Mouse (Mus musculus) limb, embryonic 13.5 days (tissue): ENCODE measurements at regions not wholly inside any gene's neighbourhood (a gene's known extent, or its start where the extent isn't known, plus 50 kb on each side); places are given as distances from the start of the nearest gene placed in this dataset.
A peak's percentile ranks its signal among the peaks of the same experiment; 100 is the strongest.

Source experiments
- ATAC-seq: fragments of 200-750 bp; cut with Nextera tagmentation; 2 replicates; pipeline ENCODE4 v1.8.0; 2017; ENCODE audit warnings: low read depth, moderate number of reproducible peaks, moderate TSS enrichment; ENCODE audit not compliant: low FRiP score
- H3K27ac ChIP-seq: fragments of 300-500 bp; sonication (generic); 2 replicates; pipeline ENCODE4 v1.5.1; 2015; ENCODE audit warnings: inconsistent platforms, mild to moderate bottlenecking, moderate library complexity
- H3K27me3 ChIP-seq: fragments of 300-500 bp; sonication (generic); 2 replicates; pipeline ENCODE4 v1.6.1; 2015; ENCODE audit warnings: mild to moderate bottlenecking, inconsistent platforms
- H3K36me3 ChIP-seq: fragments of 300-500 bp; sonication (generic); 2 replicates; pipeline ENCODE4 v1.6.1; 2015; ENCODE audit warnings: inconsistent platforms, mild to moderate bottlenecking, moderate library complexity
- H3K4me1 ChIP-seq: fragments of 300-500 bp; sonication (generic); 2 replicates; pipeline ENCODE4 v1.6.1; 2015; ENCODE audit warnings: inconsistent platforms
- H3K4me2 ChIP-seq: fragments of 300-500 bp; sonication (generic); replicated peaks from 2 replicates; pipeline ENCODE4 v1.6.1; 2015; ENCODE audit warnings: inconsistent platforms, mild to moderate bottlenecking, moderate library complexity
- H3K4me3 ChIP-seq: fragments of 300-500 bp; sonication (generic); 2 replicates; pipeline ENCODE4 v1.5.1; 2015; ENCODE audit warnings: moderate library complexity, mild to moderate bottlenecking, inconsistent platforms
- H3K9ac ChIP-seq: fragments of 300-500 bp; sonication (generic); 2 replicates; pipeline ENCODE4 v1.6.1; 2015; ENCODE audit warnings: mild to moderate bottlenecking, inconsistent platforms
- H3K9me3 ChIP-seq: fragments of 300-500 bp; sonication (generic); 2 replicates; pipeline ENCODE4 v1.6.1; 2016; ENCODE audit warnings: inconsistent platforms
- WGBS: fragments of 180-500 bp; shearing (Covaris S2); methylation state at CpG from one replicate; pipeline ENCODE4 v1.1.7; 2015; 5-methylcytosine and 5-hydroxymethylcytosine counted together

GRCm38 (mm10) chr8:77774551-77775335 is 50.5 kb upstream of the Ednra start:
- Histone ChIP-seq H3K4me1 (no peaks in the 10 kb centered on the region), H3K4me2 (no peak overlapping the region), H3K9me3 (no peaks in the 10 kb centered on the region), H3K27me3 (no peaks in the 10 kb centered on the region), H3K36me3 (no peaks in the 10 kb centered on the region), H3K9ac (no peak overlapping the region), H3K4me3 (no peak overlapping the region), H3K27ac (0 out of 2 replicates have a peak overlapping the region, but pooled peaks have one; percentile 28)
- 32% methylated on average over 8 of the region's 8 CpGs for WGBS
- no peak for ATAC-seq

GRCm38 (mm10) chr8:77775526-77775925 is 51.3 kb upstream of the Ednra start:
- Histone ChIP-seq H3K4me1 (no peaks in the 10 kb centered on the region), H3K9ac (no peak overlapping the region), H3K4me2 (no peak overlapping the region), H3K4me3 (no peak overlapping the region), H3K9me3 (no peaks in the 10 kb centered on the region), H3K27ac (no peak overlapping the region), H3K36me3 (no peaks in the 10 kb centered on the region), H3K27me3 (no peaks in the 10 kb centered on the region)
- ATAC-seq = no peak
- 89% methylated on average over 3 of the region's 3 CpGs for WGBS

GRCm38 (mm10) chr8:77777597-77777996 is 53.3 kb upstream of the Ednra start:
- Histone ChIP-seq H3K9ac (no peak overlapping the region), H3K27ac (no peak overlapping the region), H3K4me2 (no peak overlapping the region), H3K4me3 (no peak overlapping the region), H3K27me3 (no peaks in the 10 kb centered on the region), H3K9me3 (no peaks in the 10 kb centered on the region), H3K36me3 (no peaks in the 10 kb centered on the region), H3K4me1 (no peaks in the 10 kb centered on the region)
- WGBS = 82% methylated on average over 5 of the region's 5 CpGs
- no peak for ATAC-seq

GRCm38 (mm10) chr8:77785676-77786255 is 61.5 kb upstream of the Ednra start:
- Histone ChIP-seq H3K27me3 (no peaks in the 10 kb centered on the region), H3K4me3 (no peak overlapping the region), H3K9me3 (no peaks in the 10 kb centered on the region), H3K4me1 (peaks cover 12% of the 10 kb centered on the region), H3K4me2 (no peak overlapping the region), H3K36me3 (no peaks in the 10 kb centered on the region), H3K9ac (no peak overlapping the region), H3K27ac (no peak overlapping the region)
- WGBS = 76% methylated on average over 4 of the region's 4 CpGs
- ATAC-seq = no peak

GRCm38 (mm10) chr8:77794911-77795310 is 70.6 kb upstream of the Ednra start:
- no peaks in the 10 kb centered on the region for H3K27me3 ChIP-seq
- H3K4me3 ChIP-seq = no peak overlapping the region
- no peak overlapping the region for H3K9ac ChIP-seq
- no peaks in the 10 kb centered on the region for H3K4me1 ChIP-seq
- no peak for ATAC-seq
- no peaks in the 10 kb centered on the region for H3K36me3 ChIP-seq
- no peaks in the 10 kb centered on the region for H3K9me3 ChIP-seq
- WGBS = 76% methylated on average over 1 of the region's 1 CpGs
- H3K27ac ChIP-seq = no peak overlapping the region
- H3K4me2 ChIP-seq = no peak overlapping the region

GRCm38 (mm10) chr8:77803147-77803903 is 79.1 kb upstream of the Ednra start:
- WGBS = 81% methylated on average over 9 of the region's 9 CpGs
- Histone ChIP-seq H3K9ac (no peak overlapping the region), H3K27me3 (no peaks in the 10 kb centered on the region), H3K9me3 (no peaks in the 10 kb centered on the region), H3K4me3 (no peak overlapping the region), H3K4me2 (no peak overlapping the region), H3K27ac (no peak overlapping the region), H3K4me1 (no peaks in the 10 kb centered on the region), H3K36me3 (no peaks in the 10 kb centered on the region)
- ATAC-seq = no peak

GRCm38 (mm10) chr8:77804536-77804935 is 80.3 kb upstream of the Ednra start:
- ATAC-seq = no peak
- Histone ChIP-seq H3K9ac (no peak overlapping the region), H3K27me3 (no peaks in the 10 kb centered on the region), H3K27ac (no peak overlapping the region), H3K9me3 (no peaks in the 10 kb centered on the region), H3K36me3 (no peaks in the 10 kb centered on the region), H3K4me2 (no peak overlapping the region), H3K4me1 (no peaks in the 10 kb centered on the region), H3K4me3 (no peak overlapping the region)
- WGBS = 89% methylated on average over 6 of the region's 6 CpGs

- H3K9me3 ChIP-seq = no peaks in the 10 kb centered on the region
- H3K9ac ChIP-seq = no peak overlapping the region
- no peaks in the 10 kb centered on the region for H3K36me3 ChIP-seq
- H3K4me1 ChIP-seq = no peaks in the 10 kb centered on the region
- ATAC-seq = no peak
- H3K27me3 ChIP-seq = no peaks in the 10 kb centered on the region
- WGBS = 58% methylated on average over 4 of the region's 4 CpGs
- no peak overlapping the region for H3K27ac ChIP-seq
- H3K4me2 ChIP-seq = no peak overlapping the region
- H3K4me3 ChIP-seq = no peak overlapping the region
These were observed 80.7 kb upstream of the Ednra start for GRCm38 (mm10) chr8:77804956-77805355.

GRCm38 (mm10) chr8:77805657-77806056 is 81.4 kb upstream of the Ednra start:
- Histone ChIP-seq H3K36me3 (no peaks in the 10 kb centered on the region), H3K4me2 (no peak overlapping the region), H3K27ac (no peak overlapping the region), H3K4me3 (no peak overlapping the region), H3K9me3 (no peaks in the 10 kb centered on the region), H3K4me1 (no peaks in the 10 kb centered on the region), H3K9ac (no peak overlapping the region), H3K27me3 (no peaks in the 10 kb centered on the region)
- 69% methylated on average over 6 of the region's 6 CpGs for WGBS
- ATAC-seq = no peak

GRCm38 (mm10) chr8:77814796-77815647 is 90.8 kb upstream of the Ednra start:
- H3K4me2 ChIP-seq = peak overlapping the region; percentile 51
- ATAC-seq = peak; percentile 36; the same call in 1 of the 2 replicates
- no peaks in the 10 kb centered on the region for H3K27me3 ChIP-seq
- no peaks in the 10 kb centered on the region for H3K36me3 ChIP-seq
- no peaks in the 10 kb centered on the region for H3K9me3 ChIP-seq
- peaks cover 23% of the 10 kb centered on the region for H3K4me1 ChIP-seq
- H3K4me3 ChIP-seq = no peak overlapping the region
- 18% methylated on average over 12 of the region's 12 CpGs for WGBS
- no peak overlapping the region for H3K9ac ChIP-seq
- peak overlapping the region; percentile 22; the same call in 1 of the 2 replicates for H3K27ac ChIP-seq

- Histone ChIP-seq H3K9me3 (no peaks in the 10 kb centered on the region), H3K4me1 (peaks cover 23% of the 10 kb centered on the region), H3K4me3 (0 out of 2 replicates have a peak overlapping the region, but pooled peaks have one; percentile 0), H3K27ac (no peak overlapping the region), H3K9ac (no peak overlapping the region), H3K36me3 (no peaks in the 10 kb centered on the region), H3K27me3 (no peaks in the 10 kb centered on the region), H3K4me2 (peak overlapping the region; percentile 51)
- 18% methylated on average over 7 of the region's 7 CpGs for WGBS
- ATAC-seq = peak; percentile 40; the same call in 1 of the 2 replicates
These were observed 91.3 kb upstream of the Ednra start for GRCm38 (mm10) chr8:77815648-77815971.

GRCm38 (mm10) chr8:77816217-77816616 is 92.0 kb upstream of the Ednra start:
- ATAC-seq = no peak
- WGBS = 31% methylated on average over 4 of the region's 4 CpGs
- H3K4me1 ChIP-seq = peaks cover 23% of the 10 kb centered on the region
- no peak overlapping the region for H3K27ac ChIP-seq
- H3K9ac ChIP-seq = no peak overlapping the region
- H3K27me3 ChIP-seq = no peaks in the 10 kb centered on the region
- H3K4me3 ChIP-seq = no peak overlapping the region
- H3K4me2 ChIP-seq = peak overlapping the region; percentile 51
- H3K36me3 ChIP-seq = no peaks in the 10 kb centered on the region
- no peaks in the 10 kb centered on the region for H3K9me3 ChIP-seq
